Comparison of ENCODE assay signal across 15 mouse cellular contexts in genomic region chr7:64862978-64863377, GRCm38 (mm10).
"Had no signal": no experiment of that assay in that cellular context is flagged by ENCODE, and none has a peak within 500 bp of the region (broad histone marks: within the 10 kb centered on the region; RNA-seq: fewer than 3 reads in every experiment).

No protein-coding gene starts in this region.

- H3K4me3 ChIP-seq: neural tube, embryonic 15.5 days; stomach, embryonic 15.5 days had no signal

- H3K4me1 ChIP-seq: neural tube, embryonic 15.5 days; stomach, embryonic 15.5 days had no signal

- H3K36me3 ChIP-seq: neural tube, embryonic 15.5 days; stomach, embryonic 15.5 days had no signal

- H3K4me2 ChIP-seq: neural tube, embryonic 15.5 days; stomach, embryonic 15.5 days had no signal

- DNase-seq: retina, postnatal 1 day; right cerebral cortex, adult 18-20 months; right cerebral cortex, postnatal 14 days; right cerebral cortex, postnatal 25 days; right cerebral cortex, postnatal 4 days; spleen, adult 18-20 months; thymus, adult 18-20 months; thymus, adult 2 months; thymus, postnatal 14 days; thymus, postnatal 25 days; thymus, postnatal 36 days; thymus, postnatal 4 days had no signal

- H3K27ac ChIP-seq: neural tube, embryonic 15.5 days; stomach, embryonic 15.5 days; stomach, postnatal 0 days had no signal

- H3K9ac ChIP-seq: neural tube, embryonic 15.5 days; stomach, embryonic 15.5 days had no signal

- H3K27me3 ChIP-seq: neural tube, embryonic 15.5 days; stomach, embryonic 15.5 days had no signal

- H3K9me3 ChIP-seq: neural tube, embryonic 15.5 days; stomach, embryonic 15.5 days had no signal
